Mouse (Mus musculus): Measurements from ENCODE around the gene 2310079G19Rik. TPM values are rescaled to one million over a fixed set of nuclear protein-coding genes. Genes with fewer than 3 reads are reported as not detected.

Gene 2310079G19Rik
- not detected in 2 replicates for polyA plus RNA-seq (2015; fragmentation: Nextera tagmentation; extraction: Ambion mirVana)

DNA sequence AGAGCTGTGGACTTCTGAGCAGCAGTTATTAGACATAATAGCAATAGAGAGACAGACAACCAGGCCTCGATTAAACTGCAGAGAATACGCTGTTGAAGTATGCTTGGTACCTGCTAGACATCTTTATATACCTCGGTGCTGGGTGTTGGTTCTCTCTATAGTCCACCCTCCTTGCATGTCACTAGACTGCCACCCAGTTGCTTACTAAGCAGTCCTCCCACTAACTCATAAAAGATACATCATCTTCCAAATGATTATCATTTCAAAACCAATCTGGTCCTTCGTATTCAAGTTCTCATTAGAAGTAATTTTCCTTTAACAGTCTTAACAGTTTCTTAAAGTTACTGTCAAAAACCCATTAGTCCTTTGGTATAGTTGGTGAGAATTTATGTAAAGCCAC, at the start of gene 2310079G19Rik:
TSS of gene 2310079G19Rik (minus strand) at position 101 of the 400 bp plus-strand sequence.
- Histone ChIP-seq H3K4me3 (replicated peaks; ENCODE audit: low read length) (no peak within 1 kb of the TSS), H3K4me2 (ENCODE audit: low read length) (no peak within 1 kb of the TSS), H3K27ac (ENCODE audit: low read length) (no peak within 1 kb of the TSS), H3K27me3 (replicated peaks; ENCODE audit: control insufficient read depth, insufficient read depth, low read length) (no peaks in the 10 kb centered on the region), H3K9ac (replicated peaks; ENCODE audit: low read depth, low read length) (no peak within 1 kb of the TSS), H3K4me1 (replicated peaks; ENCODE audit: control insufficient read depth, insufficient read depth, low read length) (no peaks in the 10 kb centered on the region), H3K9me3 (ENCODE audit: control insufficient read depth, low read length) (no peaks in the 10 kb centered on the region), H3K36me3 (ENCODE audit: control insufficient read depth, insufficient read depth) (no peaks in the 10 kb centered on the region)
- no peak for ATAC-seq
- 92% methylated on average over 4 of the region's 4 CpGs for WGBS

DNA sequence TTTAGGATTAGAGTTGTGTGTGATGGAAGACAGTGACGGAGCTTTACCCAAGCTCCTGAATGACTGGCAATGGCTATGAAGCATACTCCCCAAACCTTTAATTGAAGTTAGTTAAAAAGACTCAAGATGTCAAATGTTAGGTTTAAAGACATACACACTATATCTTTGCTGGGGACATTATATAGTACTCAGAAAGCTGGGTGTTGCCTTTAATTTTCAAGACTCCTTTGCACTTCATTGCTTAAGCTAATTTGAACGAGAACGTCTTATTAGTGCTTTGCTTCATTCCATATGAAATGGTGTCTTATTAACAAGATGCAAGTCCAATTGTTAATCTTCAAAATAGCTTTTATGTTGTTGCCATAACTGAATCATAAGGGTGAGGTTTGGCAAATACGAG, 44.1 kb upstream of the 2310079G19Rik start, which contains the start of gene Krtap27-1:
TSS of gene Krtap27-1 (minus strand) at position 101 of the 400 bp plus-strand sequence.
- Histone ChIP-seq H3K27me3 (replicated peaks; ENCODE audit: control insufficient read depth, insufficient read depth, low read length) (no peaks in the 10 kb centered on the region), H3K36me3 (ENCODE audit: control insufficient read depth, insufficient read depth) (no peaks in the 10 kb centered on the region), H3K4me1 (replicated peaks; ENCODE audit: control insufficient read depth, insufficient read depth, low read length) (no peaks in the 10 kb centered on the region), H3K9ac (replicated peaks; ENCODE audit: low read depth, low read length) (no peak within 1 kb of the TSS), H3K27ac (ENCODE audit: low read length) (no peak within 1 kb of the TSS), H3K4me3 (replicated peaks; ENCODE audit: low read length) (no peak within 1 kb of the TSS), H3K9me3 (ENCODE audit: control insufficient read depth, low read length) (no peaks in the 10 kb centered on the region), H3K4me2 (ENCODE audit: low read length) (no peak within 1 kb of the TSS)
- no peak for ATAC-seq
- WGBS, result 80% methylated on average over 4 of the region's 4 CpGs

DNA sequence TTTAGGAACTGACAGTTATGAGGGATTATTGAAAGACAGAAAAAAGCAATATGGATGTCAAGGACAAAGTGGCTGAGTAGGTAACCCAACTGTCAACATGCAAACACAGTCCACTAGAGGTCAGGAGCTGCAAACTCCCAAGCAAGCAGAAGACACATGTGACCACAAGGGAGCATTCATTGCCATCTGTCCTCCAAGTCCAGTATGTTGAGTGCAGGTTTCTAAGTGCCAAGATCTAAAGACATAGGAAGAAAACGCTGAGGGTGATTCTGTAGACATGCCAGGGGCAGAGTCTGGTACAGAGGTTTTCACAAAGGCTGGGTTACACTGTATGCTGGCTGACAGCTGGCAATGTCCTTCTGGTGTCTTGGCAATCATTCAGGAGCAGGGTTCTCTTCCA, 30.0 kb upstream of the 2310079G19Rik start:
- peak; percentile 55; the same call in 1 of the 2 replicates for ATAC-seq
- 58% methylated on average over 1 of the region's 1 CpGs for WGBS
- Histone ChIP-seq H3K27me3 (replicated peaks; ENCODE audit: control insufficient read depth, insufficient read depth, low read length) (no peaks in the 10 kb centered on the region), H3K4me3 (replicated peaks; ENCODE audit: low read length) (no peak overlapping the region), H3K4me2 (ENCODE audit: low read length) (no peak overlapping the region), H3K27ac (ENCODE audit: low read length) (no peak overlapping the region), H3K36me3 (ENCODE audit: control insufficient read depth, insufficient read depth) (no peaks in the 10 kb centered on the region), H3K9me3 (ENCODE audit: control insufficient read depth, low read length) (no peaks in the 10 kb centered on the region), H3K9ac (replicated peaks; ENCODE audit: low read depth, low read length) (no peak overlapping the region), H3K4me1 (replicated peaks; ENCODE audit: control insufficient read depth, insufficient read depth, low read length) (no peaks in the 10 kb centered on the region)

DNA sequence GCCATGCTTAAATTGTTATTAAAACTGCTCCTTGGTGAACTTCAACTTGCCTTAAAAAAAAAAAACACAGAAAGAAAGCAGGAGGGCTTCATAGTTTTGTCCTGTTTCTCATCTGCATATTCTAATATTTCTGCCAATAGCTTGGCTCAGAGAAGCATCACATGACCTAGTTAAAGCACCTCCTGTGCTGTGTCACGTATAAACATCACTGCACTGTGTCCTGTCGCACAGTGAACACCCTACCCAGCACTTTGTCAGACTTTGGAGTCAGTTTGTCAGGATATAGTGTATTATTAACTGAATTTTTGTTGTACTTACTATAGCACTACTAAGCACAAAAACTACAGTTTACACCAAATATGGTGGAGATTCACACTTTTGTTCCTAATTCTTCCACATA, 24.5 kb upstream of the 2310079G19Rik start:
- Histone ChIP-seq H3K9me3 (ENCODE audit: control insufficient read depth, low read length) (no peaks in the 10 kb centered on the region), H3K4me3 (replicated peaks; ENCODE audit: low read length) (no peak overlapping the region), H3K27ac (ENCODE audit: low read length) (no peak overlapping the region), H3K9ac (replicated peaks; ENCODE audit: low read depth, low read length) (no peak overlapping the region), H3K36me3 (ENCODE audit: control insufficient read depth, insufficient read depth) (no peaks in the 10 kb centered on the region), H3K4me1 (replicated peaks; ENCODE audit: control insufficient read depth, insufficient read depth, low read length) (no peaks in the 10 kb centered on the region), H3K27me3 (replicated peaks; ENCODE audit: control insufficient read depth, insufficient read depth, low read length) (no peaks in the 10 kb centered on the region), H3K4me2 (ENCODE audit: low read length) (no peak overlapping the region)
- ATAC-seq, result no peak
- WGBS, result 65% methylated on average over 2 of the region's 2 CpGs

DNA sequence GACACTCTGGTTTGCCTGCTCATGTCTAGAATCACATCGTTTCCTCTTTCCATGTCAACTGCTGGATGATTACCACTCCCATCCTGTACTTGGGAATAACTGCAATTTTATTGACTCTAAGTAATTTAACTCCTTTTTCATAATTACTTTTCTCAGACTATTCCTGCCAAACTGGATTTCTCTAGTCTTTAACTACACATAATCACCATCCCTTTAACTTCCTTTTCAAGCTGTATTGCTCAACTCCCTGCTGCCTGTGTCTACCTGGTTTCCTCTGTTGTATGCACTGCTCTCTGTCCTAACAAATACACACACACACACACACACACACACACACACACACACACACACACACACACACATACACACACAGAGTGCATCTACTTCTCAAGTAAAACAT, 23.6 kb upstream of the 2310079G19Rik start:
- WGBS, result 81% methylated on average over 1 of the region's 1 CpGs
- Histone ChIP-seq H3K4me1 (replicated peaks; ENCODE audit: control insufficient read depth, insufficient read depth, low read length) (no peaks in the 10 kb centered on the region), H3K27ac (ENCODE audit: low read length) (no peak overlapping the region), H3K9me3 (ENCODE audit: control insufficient read depth, low read length) (no peaks in the 10 kb centered on the region), H3K36me3 (ENCODE audit: control insufficient read depth, insufficient read depth) (no peaks in the 10 kb centered on the region), H3K4me2 (ENCODE audit: low read length) (no peak overlapping the region), H3K9ac (replicated peaks; ENCODE audit: low read depth, low read length) (no peak overlapping the region), H3K27me3 (replicated peaks; ENCODE audit: control insufficient read depth, insufficient read depth, low read length) (no peaks in the 10 kb centered on the region), H3K4me3 (replicated peaks; ENCODE audit: low read length) (no peak overlapping the region)
- no peak for ATAC-seq

DNA sequence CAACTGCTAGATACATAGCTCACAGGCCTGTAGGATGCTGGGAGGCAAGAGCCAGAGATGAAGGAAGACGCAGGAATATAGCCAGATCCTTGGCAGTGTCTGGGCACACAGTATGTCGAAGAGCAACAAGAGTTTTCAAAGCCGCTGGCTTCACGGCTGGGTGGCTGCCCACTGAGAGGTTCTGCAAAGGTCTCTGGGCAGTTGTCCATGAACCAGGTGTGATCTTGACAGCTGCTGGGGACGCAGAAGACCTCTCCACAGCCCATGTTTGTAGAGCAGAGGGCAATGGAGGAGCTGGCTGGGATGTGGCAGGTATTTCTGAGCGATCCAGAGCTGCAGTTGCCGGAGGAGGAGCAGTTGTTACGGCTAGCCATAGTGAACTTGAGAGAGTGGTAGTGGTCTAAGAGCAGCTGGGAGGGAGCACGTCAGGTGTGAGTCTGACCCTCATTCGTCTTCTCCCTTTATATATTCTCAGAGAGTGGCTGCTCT, 19.9 kb upstream of the 2310079G19Rik start, which contains the start of gene Krtap26-1:
TSS of gene Krtap26-1 (minus strand) at position 439 of the 489 bp plus-strand sequence.
- Histone ChIP-seq H3K4me3 (replicated peaks; ENCODE audit: low read length) (no peak within 1 kb of the TSS), H3K36me3 (ENCODE audit: control insufficient read depth, insufficient read depth) (no peaks in the 10 kb centered on the region), H3K4me1 (replicated peaks; ENCODE audit: control insufficient read depth, insufficient read depth, low read length) (no peaks in the 10 kb centered on the region), H3K9ac (replicated peaks; ENCODE audit: low read depth, low read length) (no peak within 1 kb of the TSS), H3K4me2 (ENCODE audit: low read length) (no peak within 1 kb of the TSS), H3K27ac (ENCODE audit: low read length) (no peak within 1 kb of the TSS), H3K9me3 (ENCODE audit: control insufficient read depth, low read length) (no peaks in the 10 kb centered on the region), H3K27me3 (replicated peaks; ENCODE audit: control insufficient read depth, insufficient read depth, low read length) (no peaks in the 10 kb centered on the region)
- ATAC-seq, result no peak
- 89% methylated on average over 10 of the region's 10 CpGs for WGBS

DNA sequence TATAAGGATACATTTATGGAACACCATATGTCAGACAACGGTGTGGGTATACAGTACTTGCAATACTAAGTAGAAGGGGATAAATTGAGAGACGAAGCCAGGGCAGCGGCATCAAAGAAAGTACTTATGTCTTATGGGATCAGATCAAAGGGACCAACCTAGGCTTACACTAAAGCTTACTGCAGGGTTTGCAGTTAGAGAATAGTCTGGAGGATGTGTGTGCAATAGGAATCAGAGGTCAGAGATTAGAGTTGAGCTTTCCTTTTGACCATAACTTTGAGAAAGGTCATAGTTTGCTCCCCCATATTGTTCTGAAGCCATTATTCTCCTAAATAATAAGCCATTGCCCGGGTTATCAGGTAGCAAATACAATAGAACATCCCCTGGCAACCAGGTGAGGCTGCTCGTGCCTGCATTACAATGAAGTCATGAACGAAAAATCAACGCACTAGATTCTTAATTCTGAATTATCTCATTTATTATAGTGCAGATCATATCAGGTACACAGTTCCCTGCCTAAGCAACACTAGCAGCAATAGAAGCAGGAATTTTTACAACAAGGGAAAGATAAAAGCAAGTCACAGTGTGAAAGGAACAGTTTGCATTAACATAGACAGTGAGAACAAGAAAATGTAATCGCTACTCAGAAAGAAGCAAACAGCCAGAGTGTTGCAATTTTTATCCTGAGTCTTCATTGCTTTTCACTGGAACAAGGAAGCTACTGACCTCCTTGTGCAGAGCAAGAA, 19.1 kb upstream of the 2310079G19Rik start:
- H3K9me3 ChIP-seq (ENCODE audit: control insufficient read depth, low read length), result no peaks in the 10 kb centered on the region
- ATAC-seq, result no peak
- H3K27ac ChIP-seq (ENCODE audit: low read length), result no peak overlapping the region
- H3K4me3 ChIP-seq (replicated peaks; ENCODE audit: low read length), result no peak overlapping the region
- H3K9ac ChIP-seq (replicated peaks; ENCODE audit: low read depth, low read length), result no peak overlapping the region
- H3K4me2 ChIP-seq (ENCODE audit: low read length), result no peak overlapping the region
- H3K27me3 ChIP-seq (replicated peaks; ENCODE audit: control insufficient read depth, insufficient read depth, low read length), result no peaks in the 10 kb centered on the region
- no peaks in the 10 kb centered on the region for H3K4me1 ChIP-seq (replicated peaks; ENCODE audit: control insufficient read depth, insufficient read depth, low read length)
- WGBS, result 77% methylated on average over 8 of the region's 8 CpGs
- H3K36me3 ChIP-seq (ENCODE audit: control insufficient read depth, insufficient read depth), result no peaks in the 10 kb centered on the region

DNA sequence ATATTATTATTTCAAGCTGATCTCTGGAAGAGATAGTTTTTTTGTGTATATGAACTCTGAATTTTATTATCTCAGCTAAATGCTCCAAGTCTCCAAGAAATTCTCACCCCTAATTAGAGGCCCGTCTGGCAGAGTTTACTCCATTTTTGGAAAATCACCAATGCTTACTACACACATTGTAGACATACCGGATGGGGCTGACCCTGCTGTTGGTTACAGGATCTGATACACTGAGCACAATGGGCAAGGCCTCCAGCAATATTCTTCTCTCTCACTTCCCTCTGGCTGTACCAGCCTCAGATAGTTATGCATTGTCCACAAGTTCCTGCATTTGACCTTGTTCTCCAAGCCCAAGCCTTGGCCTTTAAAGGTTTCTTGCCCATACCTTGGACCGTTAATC, 12.6 kb upstream of the 2310079G19Rik start:
- Histone ChIP-seq H3K9ac (replicated peaks; ENCODE audit: low read depth, low read length) (no peak overlapping the region), H3K27ac (ENCODE audit: low read length) (no peak overlapping the region), H3K4me2 (ENCODE audit: low read length) (no peak overlapping the region), H3K4me3 (replicated peaks; ENCODE audit: low read length) (no peak overlapping the region), H3K36me3 (ENCODE audit: control insufficient read depth, insufficient read depth) (no peaks in the 10 kb centered on the region), H3K27me3 (replicated peaks; ENCODE audit: control insufficient read depth, insufficient read depth, low read length) (no peaks in the 10 kb centered on the region), H3K9me3 (ENCODE audit: control insufficient read depth, low read length) (no peaks in the 10 kb centered on the region), H3K4me1 (replicated peaks; ENCODE audit: control insufficient read depth, insufficient read depth, low read length) (no peaks in the 10 kb centered on the region)
- 57% methylated on average over 3 of the region's 3 CpGs for WGBS
- ATAC-seq, result peak; percentile 85

DNA sequence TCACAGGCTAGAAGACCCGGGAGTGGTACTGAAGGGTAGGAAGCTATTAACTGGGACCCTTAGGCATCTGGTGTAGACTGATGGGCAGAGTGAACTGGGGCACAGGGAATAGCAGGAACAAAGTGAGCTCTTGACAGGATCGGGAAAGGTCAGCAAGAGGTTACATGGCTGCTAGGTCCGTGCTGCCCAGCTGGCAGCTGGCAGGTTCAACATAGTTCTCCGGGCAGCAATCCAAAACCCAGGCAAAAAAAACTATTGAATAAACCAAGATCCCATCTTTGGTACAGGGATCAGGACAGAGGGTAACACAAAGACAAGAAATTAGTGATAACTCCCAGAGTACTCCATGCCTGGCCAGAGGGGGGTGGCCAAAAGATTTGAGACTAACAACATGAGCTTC, 7.7 kb upstream of the 2310079G19Rik start:
- Histone ChIP-seq H3K9me3 (ENCODE audit: control insufficient read depth, low read length) (no peaks in the 10 kb centered on the region), H3K9ac (replicated peaks; ENCODE audit: low read depth, low read length) (no peak overlapping the region), H3K4me3 (replicated peaks; ENCODE audit: low read length) (no peak overlapping the region), H3K36me3 (ENCODE audit: control insufficient read depth, insufficient read depth) (no peaks in the 10 kb centered on the region), H3K4me2 (ENCODE audit: low read length) (no peak overlapping the region), H3K4me1 (replicated peaks; ENCODE audit: control insufficient read depth, insufficient read depth, low read length) (no peaks in the 10 kb centered on the region), H3K27ac (ENCODE audit: low read length) (no peak overlapping the region), H3K27me3 (replicated peaks; ENCODE audit: control insufficient read depth, insufficient read depth, low read length) (no peaks in the 10 kb centered on the region)
- ATAC-seq, result peak; percentile 73
- WGBS, result 45% methylated on average over 4 of the region's 4 CpGs
